Comparison of ENCODE assay signal across 1 mouse cellular context in the genomic region with DNA sequence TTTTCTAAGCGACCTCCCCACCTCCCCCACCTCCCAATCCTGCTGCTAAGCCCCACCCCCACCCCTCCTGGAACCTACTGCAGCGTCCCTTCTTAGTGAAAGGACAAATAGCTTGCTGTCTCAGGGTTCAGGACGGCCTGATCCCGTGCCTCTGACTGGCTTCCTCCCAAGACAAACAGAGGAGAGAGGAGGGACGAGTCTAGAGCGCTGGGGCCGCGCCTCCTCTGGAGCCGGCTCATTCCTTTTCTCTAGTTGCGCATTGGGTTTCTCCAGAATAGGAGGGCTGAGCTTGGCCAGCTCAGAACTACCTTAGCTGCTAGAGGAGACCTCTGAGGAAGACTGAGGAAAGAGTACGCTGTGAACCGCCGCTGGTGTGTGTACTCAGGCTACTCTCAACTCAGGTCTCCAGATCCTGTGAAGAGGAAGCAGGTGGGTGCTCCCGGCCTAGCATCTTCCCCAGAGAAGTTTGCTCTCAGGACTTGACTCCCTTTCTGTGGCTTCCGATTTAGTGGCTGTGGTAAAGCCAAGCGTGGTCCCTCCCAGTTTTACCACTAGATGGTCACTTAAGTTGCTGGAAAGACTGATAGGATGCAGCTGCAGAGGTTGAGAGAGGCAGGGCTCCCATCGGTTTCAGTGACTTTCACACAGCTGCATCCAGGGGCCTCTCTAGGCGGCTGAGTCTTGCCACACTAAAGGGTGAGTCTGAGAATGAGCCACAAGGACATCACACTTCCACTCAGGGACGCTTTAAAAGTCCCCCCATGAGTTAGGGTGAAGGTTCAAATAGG.
A peak's percentile ranks its signal among the peaks of the same experiment; 100 is the strongest.
TF ChIP-seq lines count a peak whose summit lies in the region.

No protein-coding gene starts in this region.

TF ChIP-seq in CH12.LX, 34 proteins besides CTCF, POLR2A, EP300 and RAD21 (continued from another document):
- TF ChIP-seq IRF4 (IDR thresholded peaks at IDR 0.05; ENCODE audit: low read depth, low read length) (0 out of 2 replicates have a peak, but pooled peaks have one; percentile 17), TBP (conservative IDR thresholded peaks at IDR 0.05; ENCODE audit: low read depth, low read length) (no peak)
